Mouse (Mus musculus) erythroblast, adult 5-6 weeks (primary cell): ENCODE results near the gene Gm9780. TPM values are rescaled to one million over a fixed set of nuclear protein-coding genes. Genes with fewer than 3 reads are reported as not detected.
"Not testable (repeated sequence)": the region's sequence is repeated elsewhere in the genome, so short reads cannot be mapped to it uniquely, and the experiment has no call there.

ENCODE experiments used
- ATAC-seq: replicated peaks from 2 replicates; pipeline ENCODE4 v1.8.0; 2016; ENCODE audit warnings: moderate number of reproducible peaks, mild to moderate bottlenecking, moderate TSS enrichment, inconsistent platforms; ENCODE audit not compliant: poor library complexity, low FRiP score, severe bottlenecking
- total RNA-seq, 2 experiments: library from RNA; stranded (forward) in 1 of 2; stranded (reverse) in 1 of 2; fragments of 150-400 nt in 1 of 2; fragments of 200-764, 138-1000 nt in 1 of 2; gene quantifications; 2 replicates each; pipeline versions ENCODE4 v1.2.3 to v1.2.4; 2015 to 2017; ENCODE audit warnings: low replicate concordance in 2 of 2

Gm9780 gene
- total RNA-seq (2015; ENCODE audit: low replicate concordance) (not detected in 2 replicates), total RNA-seq (2017; ENCODE audit: low replicate concordance) (6.1 TPM in 1 of 2 replicates, not detected in the other)

DNA sequence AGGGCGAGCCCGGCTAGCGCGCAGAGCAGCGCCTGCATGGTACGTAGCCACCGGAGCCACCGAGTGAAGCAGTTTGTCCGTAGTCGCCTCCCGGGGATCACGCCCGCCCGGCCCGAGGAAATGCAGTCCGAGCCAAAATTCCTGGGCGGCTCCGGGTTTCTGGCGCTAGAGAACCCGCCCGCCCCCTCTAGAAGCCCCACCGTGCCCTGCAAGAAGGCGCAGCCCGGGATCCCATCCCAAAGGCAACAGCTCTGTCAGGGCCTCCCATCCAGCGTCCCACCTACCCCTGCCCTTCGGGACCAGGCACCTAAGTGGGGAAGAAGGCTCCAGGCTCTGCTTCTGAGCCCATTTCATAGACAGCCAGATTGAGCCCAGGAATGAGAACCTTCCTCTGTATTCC, at the start of gene Gm9780:
TSS of gene Gm9780 (minus strand) at position 101 of the 400 bp plus-strand sequence.
- ATAC-seq: not testable (repeated sequence)

DNA sequence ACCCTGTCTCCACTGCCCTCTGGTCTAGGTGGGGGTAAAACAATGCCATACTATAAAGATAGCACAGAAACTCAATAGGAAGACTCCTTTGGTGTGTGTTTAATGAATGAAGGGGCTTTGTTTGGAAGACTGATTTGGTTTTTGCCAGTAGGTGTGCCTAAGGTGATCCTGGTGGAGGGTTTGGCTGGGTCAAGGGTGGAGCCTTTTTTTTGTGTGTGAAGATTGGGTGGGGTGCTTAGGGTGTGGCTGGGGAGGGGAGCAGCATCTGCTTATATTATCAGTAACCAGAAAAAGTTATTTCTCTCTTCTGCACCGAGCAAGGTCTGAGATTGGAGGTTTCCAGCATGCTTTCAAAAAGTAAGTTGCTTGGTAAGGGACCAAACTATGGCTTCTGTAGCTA, 39.5 kb upstream of the Gm9780 start, which contains the start of gene Cphx3:
TSS of gene Cphx3 (plus strand) at position 301 of the 400 bp plus-strand sequence.
- not testable (repeated sequence) for ATAC-seq

DNA sequence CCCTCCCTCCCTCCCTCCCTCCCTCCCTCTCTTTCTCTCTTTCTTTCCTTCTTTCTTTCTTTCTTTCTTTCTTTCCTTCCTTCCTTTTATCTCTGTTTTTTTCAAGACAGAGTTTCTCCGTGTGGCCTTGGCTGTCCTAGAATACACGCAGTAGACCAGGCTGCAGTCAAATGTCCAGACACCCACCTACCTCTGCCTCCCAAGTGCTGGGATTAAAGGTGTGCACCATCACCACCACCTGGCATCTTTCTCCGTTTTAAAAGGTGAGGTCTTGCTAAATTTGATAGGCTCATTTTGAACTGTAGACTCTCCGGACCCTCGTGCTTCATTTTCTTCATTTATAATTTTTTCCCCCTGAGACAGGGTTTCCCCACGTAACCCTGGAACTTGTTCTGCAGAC, 38.7 kb upstream of the Gm9780 start, which contains the start of gene Cphx2:
TSS of gene Cphx2 (plus strand) at position 301 of the 400 bp plus-strand sequence.
- not testable (repeated sequence) for ATAC-seq

DNA sequence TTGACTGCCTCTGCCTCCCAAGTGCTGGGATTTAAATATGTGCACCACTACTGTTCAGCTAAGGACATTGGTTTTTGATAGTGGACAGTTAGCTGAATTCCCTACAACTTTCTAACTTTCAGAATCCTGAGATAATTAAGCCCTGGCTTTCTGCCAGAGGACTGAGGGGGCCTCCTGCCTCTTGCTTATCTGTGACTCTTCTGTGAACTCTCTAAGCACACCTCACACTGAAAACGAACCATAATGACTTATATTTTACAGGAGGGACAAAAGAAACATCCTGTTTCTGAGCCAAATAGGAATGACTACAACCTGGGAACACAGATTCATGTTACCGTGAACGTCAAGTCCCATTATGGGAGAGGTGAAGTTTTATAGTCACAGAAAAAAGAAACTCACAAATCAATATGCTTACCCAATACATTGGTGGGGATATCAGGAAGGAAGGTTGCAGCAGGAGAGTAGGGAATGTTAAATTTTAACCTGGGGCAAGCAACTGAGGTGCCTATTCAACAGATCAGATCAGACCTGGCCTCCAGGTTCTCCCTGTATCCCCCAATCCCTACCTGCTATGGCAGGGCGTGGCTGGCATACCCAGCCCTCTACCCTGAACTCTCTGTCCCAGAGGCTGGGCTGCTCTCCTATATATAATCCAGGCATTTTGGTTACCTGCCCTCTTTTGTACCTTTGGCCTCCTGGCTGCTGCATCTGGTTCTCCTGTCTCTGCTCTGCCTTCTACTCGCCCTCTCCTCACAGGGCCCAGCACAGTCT, 34.3 kb upstream of the Gm9780 start:
- ATAC-seq: not testable (repeated sequence)

DNA sequence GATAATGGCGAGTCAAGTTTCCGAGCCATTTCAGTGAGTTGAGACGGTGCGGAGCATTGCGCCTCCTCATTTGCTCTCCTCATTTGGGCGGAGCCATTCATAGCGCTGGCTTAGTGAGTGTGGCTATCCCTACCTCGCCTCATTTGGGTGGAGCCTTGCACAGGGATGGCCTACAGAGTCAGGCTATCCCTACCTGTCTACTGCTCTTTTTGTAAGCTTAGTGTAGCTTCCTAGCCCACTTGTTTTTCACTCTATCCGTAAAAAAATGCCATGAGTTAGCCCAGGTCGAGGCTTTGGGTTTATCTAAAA, 24.8 kb upstream of the Gm9780 start, which contains the start of gene Tmem254c:
TSS of gene Tmem254c (minus strand) at position 31 of the 309 bp plus-strand sequence.
- ATAC-seq: peak; percentile 91

DNA sequence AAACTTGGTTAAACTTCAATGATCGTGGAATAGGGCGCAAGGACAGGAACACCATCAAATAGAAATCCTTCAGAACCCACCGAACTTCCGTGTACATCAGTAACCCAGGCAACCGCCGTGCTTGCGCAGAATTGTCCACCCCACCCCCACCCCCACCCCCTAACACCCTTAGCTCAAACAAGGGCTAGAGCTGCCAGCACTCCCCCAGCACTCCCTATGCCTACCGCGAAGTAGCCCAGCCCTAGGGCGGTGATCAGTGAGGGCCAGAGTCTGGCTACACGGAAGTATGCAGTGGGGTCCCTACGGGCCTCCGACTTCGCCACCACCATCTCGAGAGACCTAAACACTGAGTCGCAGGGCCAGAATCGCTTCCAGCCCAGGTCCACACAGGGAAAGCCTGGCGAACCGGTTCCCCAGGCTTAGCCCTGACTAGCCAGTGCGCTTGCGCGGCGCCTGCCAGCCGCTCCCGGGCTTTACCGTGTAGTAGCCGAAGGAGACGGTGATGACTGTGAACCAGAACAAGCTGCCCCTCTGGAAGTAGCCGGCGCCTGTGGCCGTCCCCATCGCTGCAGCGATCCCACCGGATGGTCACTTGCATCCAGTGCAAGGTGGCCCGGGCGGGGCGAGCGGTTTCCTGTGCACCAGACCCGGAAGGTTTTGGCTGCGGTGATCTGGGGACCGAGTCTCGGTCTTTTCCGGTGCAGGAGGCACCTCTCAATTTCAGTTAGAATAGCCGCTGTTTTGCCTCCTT, 24.2 kb upstream of the Gm9780 start:
- peak; percentile 43; the same call in 1 of the 2 replicates for ATAC-seq

DNA sequence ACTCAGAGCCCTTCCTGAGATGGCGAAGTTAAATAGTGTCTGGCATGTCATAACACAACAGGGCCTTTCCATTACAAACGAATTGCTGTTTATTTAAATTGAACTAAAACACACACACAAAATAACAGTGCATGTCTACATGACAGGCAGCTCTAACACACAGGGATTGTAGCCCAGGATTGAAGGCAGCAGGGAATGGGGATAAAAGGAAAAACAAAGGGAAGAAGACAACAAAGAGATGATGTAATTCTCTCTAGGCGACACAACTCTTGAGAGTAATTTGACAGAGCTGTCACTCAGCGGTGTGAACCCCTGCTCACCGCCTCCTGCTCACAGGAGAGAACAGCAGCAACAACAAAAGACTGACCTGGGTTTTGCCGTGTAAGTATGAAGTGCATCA, 16.9 kb upstream of the Gm9780 start:
- ATAC-seq: not testable (repeated sequence)

DNA sequence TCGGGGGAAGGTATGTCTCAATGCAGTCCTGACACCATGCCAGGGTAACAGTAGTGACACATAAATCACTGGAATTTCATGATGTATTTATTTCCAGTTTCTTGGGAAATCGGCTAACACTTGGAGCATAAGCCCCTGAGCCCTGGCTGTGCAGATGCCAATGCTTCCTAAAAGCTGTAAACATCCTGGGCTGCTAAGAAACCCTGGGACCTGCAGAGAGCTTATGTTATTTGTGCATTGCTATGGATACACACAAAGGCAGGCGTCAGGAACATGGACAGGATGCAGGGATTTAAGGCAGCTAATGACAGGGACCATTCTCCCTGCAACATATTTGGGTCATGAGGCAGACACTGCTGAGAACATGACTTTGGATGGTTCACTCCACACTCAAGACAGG, 15.7 kb upstream of the Gm9780 start:
- ATAC-seq: not testable (repeated sequence)

DNA sequence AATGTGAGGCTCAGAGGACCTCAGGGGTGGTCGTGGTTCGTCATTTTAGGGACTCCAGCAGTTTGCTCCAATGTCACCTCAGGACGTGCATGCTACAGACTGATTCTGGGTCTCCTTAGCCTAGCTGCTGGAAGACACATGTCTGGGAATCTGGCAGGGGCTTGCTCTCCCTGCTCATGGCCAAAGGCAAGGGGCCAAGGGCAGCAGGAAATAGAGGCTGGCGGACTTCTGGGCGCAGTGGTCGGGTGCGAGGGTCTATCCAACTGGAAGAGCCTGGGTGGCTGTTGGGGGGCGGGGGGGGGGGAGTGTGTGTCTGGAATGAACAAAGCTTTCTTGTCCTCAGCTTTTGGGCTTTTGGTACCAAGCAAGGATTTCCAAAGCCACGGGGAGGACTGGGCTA, 6.3 kb upstream of the Gm9780 start:
- not testable (repeated sequence) for ATAC-seq

DNA sequence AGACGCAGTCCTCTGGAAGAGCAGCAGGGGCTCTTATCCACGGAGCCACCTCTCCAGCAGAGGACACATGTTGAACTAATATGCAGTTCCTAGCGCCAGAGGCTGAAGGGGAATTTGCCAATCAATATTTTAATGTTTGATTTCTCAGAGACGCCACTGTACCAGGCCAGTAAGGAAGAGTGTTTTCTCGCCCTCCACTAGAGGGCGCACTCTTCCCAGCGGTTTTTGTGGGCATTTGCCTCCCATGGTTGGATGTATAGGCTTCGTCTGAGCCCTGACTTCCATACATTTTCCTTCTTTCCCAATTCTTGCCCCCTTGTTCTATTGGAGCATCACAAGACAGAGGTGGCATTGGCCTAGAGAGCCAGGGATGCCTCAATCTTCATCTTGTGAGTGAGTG, 4.5 kb upstream of the Gm9780 start:
- ATAC-seq: peak; percentile 60

DNA sequence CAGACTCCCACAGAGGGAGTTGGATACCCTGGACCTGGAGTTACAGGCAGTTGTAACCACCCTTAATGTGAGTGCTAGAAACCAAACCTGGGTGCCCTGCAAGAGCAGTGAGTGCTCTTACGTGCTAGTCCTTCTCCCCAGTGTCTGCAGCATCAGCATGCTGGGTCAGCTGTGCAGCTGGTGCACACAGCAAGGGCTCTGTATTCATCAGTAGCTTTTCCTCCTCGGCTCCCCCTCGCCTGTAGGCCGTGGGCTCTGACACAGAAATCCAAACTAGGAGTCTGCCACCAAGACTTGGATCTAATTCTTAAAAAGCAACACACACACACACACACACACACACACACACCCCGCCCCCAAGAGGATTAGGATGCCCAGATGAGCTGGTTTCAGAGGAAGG, 2.5 kb upstream of the Gm9780 start:
- not testable (repeated sequence) for ATAC-seq

DNA sequence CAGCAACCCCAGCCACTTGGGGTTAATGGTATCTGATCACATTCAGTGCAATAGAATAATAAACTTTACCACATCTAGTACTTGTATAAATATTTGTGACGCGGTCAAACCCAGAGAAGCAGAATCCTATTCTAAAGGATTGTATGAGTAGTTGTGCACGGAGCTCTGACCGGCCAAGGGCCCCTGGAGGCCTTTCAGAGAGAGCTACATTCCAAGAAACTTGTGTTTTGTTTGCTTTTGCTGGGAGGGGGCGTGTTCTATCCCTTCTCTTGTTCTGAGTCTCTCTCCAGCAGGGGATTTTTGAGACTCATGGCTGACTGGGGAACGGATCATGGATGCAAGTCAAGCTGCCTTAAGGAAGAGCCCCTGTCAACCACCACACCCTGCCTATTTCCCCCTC, 7.1 kb downstream of the Gm9780 start:
- not testable (repeated sequence) for ATAC-seq

DNA sequence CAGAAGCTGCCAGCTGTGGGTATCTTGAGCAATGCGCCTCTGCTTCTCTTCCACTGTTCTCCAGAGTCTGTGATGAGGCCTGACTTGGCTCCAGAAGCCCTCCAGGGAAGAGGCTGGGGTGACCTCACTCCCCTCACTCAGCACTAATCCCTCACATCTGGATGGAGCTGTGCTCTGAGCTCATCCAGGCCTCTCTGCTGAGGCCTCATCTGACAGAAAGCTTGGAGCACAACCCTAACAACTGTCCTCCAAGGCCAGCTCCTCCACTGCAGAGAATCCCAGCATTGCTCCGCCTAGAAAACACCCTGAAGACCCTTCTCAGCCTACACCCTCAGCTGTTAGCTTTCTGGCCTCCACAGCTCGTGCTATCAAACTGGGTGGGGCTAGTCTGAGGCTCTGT, 8.1 kb downstream of the Gm9780 start:
- not testable (repeated sequence) for ATAC-seq

DNA sequence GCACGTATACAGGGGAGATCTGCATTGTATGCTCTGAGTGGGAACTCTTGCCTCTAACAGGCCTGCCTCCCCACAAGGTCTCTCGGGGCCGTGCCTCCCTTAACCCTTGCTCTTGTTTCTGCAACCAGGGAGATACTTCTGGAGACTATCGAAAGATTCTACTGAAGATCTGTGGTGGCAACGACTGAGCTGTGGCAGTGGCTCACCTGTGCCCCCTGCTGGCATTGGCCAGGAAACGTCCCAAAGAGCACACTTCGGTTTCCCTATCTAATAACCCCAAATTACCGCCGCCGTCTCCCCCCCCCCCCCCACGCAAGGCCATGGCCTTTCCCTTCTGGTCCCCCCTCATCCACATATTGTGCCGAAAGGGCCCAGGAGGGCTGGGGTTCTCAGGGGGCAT, 16.9 kb downstream of the Gm9780 start:
- ATAC-seq: not testable (repeated sequence)

DNA sequence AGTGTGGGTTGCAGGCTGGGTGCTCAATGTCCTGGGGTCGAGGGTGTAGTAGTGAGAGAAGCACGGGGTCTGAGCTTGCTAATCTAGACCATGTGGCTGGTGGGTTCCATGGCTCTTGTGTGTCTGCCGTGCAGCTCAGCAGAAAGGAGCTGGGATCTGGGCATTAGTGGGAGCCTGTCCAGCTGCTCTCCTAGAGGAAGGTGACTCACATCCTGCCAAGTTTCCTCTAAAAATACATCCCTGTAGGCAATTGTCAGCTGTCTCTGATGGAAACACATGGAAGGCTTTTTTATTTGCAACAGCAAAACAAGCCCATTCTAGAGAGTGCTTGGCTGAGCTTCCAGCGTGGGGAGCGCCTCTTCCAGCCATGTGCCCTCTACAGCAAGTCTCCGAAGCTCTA, 19.7 kb downstream of the Gm9780 start:
- ATAC-seq: not testable (repeated sequence)

DNA sequence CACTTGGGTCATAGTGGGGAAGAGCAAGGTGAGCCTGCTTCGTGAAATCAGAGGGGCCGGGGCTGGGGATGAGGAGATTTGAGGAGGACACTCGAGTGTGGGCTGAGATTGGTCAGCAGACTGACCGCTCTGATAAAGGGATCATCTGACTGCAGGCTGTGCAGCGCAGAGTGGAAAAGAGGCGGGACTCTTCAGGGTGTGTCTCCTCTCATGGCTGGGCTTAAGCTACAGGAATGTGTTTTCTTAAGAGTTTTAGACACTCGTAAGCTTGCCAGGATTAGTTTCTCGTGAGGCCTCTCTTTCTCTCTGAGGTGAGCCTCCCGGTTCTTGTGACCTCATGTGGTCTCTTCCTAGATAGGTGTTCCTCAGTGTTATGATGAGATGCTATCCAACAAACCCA, 21.0 kb downstream of the Gm9780 start:
- ATAC-seq: not testable (repeated sequence)

DNA sequence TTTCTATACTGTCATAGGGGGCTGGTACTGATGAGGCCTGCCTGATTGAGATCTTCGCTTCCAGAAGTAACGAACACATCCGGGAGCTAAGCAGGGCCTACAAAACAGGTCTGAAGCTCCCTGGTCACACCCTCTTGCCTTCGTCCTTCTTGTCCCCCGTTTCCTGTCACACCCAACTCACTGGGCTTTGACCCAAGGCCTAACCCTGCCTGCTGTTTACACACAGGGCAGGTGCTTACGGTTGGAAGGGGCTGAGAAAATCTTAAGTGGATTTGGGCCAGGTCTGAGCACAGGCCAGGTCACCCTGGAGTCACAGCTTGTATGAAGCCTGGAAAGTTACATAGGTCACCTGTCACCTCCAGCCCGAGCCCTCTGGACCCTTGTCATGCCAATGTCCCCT, 26.1 kb downstream of the Gm9780 start:
- ATAC-seq: not testable (repeated sequence)

DNA sequence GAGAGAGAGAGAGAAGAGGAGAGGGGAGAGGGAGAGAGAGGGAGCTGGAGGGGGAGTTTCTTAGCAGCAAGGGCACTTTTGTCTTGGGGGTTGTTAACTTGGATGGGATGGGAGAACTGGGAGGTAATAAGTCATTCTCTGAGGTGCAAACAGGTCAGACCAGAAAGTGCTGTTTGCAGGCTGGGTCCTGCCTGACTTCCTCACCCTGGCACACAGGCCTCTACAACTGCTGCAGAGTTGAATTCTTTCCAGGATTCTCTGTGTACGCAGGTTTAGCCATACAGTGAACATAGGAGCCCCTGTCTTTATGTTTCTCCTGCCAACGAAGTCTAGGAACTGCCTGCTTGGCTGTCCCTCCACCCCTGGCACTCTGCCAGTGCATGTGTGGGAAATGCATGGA, 35.0 kb downstream of the Gm9780 start:
- not testable (repeated sequence) for ATAC-seq

DNA sequence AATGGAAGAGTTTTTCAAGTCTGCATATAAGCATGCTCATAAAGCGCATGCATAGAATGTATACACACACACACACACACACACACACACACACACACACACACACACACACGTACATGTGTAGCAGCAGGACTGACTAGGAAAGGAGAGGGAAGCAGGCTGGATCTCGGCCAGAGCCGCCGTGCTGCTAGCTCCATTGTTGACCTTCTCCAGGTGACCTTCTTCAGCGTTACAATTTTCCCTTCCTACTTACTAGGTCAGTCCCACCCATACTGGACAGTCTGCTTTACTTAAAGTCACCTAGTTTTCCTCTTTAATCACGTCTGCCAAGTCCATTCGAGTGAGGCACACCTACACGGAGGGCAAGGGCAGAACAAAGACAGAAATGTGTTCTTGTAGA, 60.6 kb downstream of the Gm9780 start:
- ATAC-seq: not testable (repeated sequence)

DNA sequence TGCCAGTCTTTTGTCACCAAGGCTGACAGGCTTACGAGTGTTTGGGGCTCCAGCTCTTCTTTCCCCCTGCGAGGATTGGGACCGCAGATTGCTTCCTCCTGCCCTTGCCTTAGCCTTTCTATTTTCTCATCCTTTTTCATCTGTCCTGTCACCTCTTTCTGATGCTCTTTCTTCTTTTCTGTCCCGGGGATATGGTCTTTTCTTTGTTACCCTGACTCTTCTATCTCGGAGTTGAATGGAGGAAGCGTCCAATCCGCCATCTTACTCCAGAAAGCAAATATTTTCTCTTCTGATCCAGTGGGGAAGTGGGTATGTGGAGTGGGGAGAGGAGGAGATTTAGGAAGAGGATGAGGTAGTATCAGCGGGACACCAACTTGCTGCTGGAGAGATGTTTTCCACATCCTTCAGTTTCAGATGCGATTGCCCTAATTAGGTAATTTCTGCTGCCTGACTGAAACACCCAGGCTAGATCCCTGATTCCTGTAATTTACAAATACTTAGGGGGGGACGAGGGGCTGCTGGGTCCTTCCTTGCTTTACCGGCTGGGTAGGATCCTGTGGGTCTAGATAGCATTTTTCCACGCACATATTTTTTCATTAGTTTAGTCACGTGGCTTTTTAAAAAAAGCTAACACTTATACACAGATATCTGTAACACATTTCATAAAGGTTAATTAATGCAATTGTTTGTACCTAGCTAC, 63.1 kb downstream of the Gm9780 start:
- not testable (repeated sequence) for ATAC-seq
